Mouse (Mus musculus) CD4-positive naive resting alpha-beta T cell, adult 57 days (primary cell): ENCODE results near the gene Olfr198. TPM values are rescaled to one million over a fixed set of nuclear protein-coding genes. Genes with fewer than 3 reads are reported as not detected.

Experiments
- total RNA-seq: library from RNA; stranded (reverse); gene quantifications from one replicate; pipeline ENCODE4 v1.2.4, GENCODE M21; 2023

Olfr198 gene
- total RNA-seq: not detected

GRCm38 (mm10) chr16:59203433-59203832 lies at the start of gene Olfr198:
TSS of gene Olfr198 (minus strand) at chr16:59203533.

GRCm38 (mm10) chr16:59219667-59220066 lies 16.3 kb upstream of the Olfr198 start, which contains the start of gene Olfr199:
TSS of gene Olfr199 (minus strand) at chr16:59219767.

GRCm38 (mm10) chr16:59170354-59170753 lies 33.0 kb downstream of the Olfr198 start, which contains the start of gene Olfr196:
TSS of gene Olfr196 (minus strand) at chr16:59170454.

Other genes starting within 250 kb of the Olfr198 start
- not detected for gene Olfr183, start 208.2 kb downstream of the Olfr198 start, total RNA-seq
- not detected for gene Olfr186, start 173.2 kb downstream of the Olfr198 start, total RNA-seq
- gene Olfr187, start 163.8 kb downstream of the Olfr198 start, total RNA-seq: not detected
- not detected for gene Olfr190, start 125.5 kb downstream of the Olfr198 start, total RNA-seq
- not detected for gene Olfr191, start 113.7 kb downstream of the Olfr198 start, total RNA-seq
- not detected for gene Olfr193, start 91.7 kb downstream of the Olfr198 start, total RNA-seq
- not detected for gene Olfr194, start 82.5 kb downstream of the Olfr198 start, total RNA-seq
- gene Olfr195, start 56.5 kb downstream of the Olfr198 start, total RNA-seq: not detected
- not detected for gene Olfr196, start 33.1 kb downstream of the Olfr198 start, total RNA-seq
- gene Olfr199, start 16.2 kb upstream of the Olfr198 start, total RNA-seq: not detected
- not detected for gene Olfr201, start 69.1 kb upstream of the Olfr198 start, total RNA-seq
- not detected for gene Olfr202, start 83.3 kb upstream of the Olfr198 start, total RNA-seq
- not detected for gene Olfr203, start 95.3 kb upstream of the Olfr198 start, total RNA-seq
- not detected for gene Olfr204, start 114.7 kb upstream of the Olfr198 start, total RNA-seq
- not detected for gene Olfr205, start 127.6 kb upstream of the Olfr198 start, total RNA-seq
- not detected for gene Olfr206, start 145.7 kb upstream of the Olfr198 start, total RNA-seq
- gene Olfr209, start 160.5 kb upstream of the Olfr198 start, total RNA-seq: not detected
- not detected for gene Gabrr3, start 203.8 kb upstream of the Olfr198 start, total RNA-seq